Mouse (Mus musculus) hindbrain, embryonic 16.5 days (tissue): Measurements from ENCODE around the gene Grik4. TPM values are rescaled to one million over a fixed set of nuclear protein-coding genes. Genes with fewer than 3 reads are reported as not detected.

Source experiments
- ATAC-seq: fragments of 200-750 bp; cut with Nextera tagmentation; 2 replicates; pipeline ENCODE4 v1.8.0; 2017; ENCODE audit warnings: moderate TSS enrichment, moderate library complexity
- H3K27ac ChIP-seq: fragments of 300-500 bp; sonication (generic); 2 replicates; pipeline ENCODE4 v1.5.1; 2014; ENCODE audit warnings: low read depth, mild to moderate bottlenecking, control low read depth, low read length, moderate library complexity
- H3K27me3 ChIP-seq: fragments of 300-500 bp; sonication (generic); replicated peaks from 2 replicates; pipeline ENCODE4 v1.6.1; 2014; ENCODE audit warnings: low read length; ENCODE audit not compliant: control insufficient read depth, insufficient read depth
- H3K36me3 ChIP-seq: fragments of 300-500 bp; sonication (generic); 2 replicates; pipeline ENCODE4 v1.6.1; 2014; ENCODE audit warnings: mild to moderate bottlenecking, low read length, moderate library complexity, mixed read lengths; ENCODE audit not compliant: control insufficient read depth, insufficient read depth
- H3K4me1 ChIP-seq: fragments of 300-500 bp; sonication (generic); 2 replicates; pipeline ENCODE4 v1.6.1; 2014; ENCODE audit warnings: low read depth, low read length; ENCODE audit not compliant: control insufficient read depth, insufficient read depth
- H3K4me2 ChIP-seq: fragments of 300-500 bp; sonication (generic); 2 replicates; pipeline ENCODE4 v1.6.1; 2014; ENCODE audit warnings: mild to moderate bottlenecking, low read length, control low read depth, moderate library complexity
- H3K4me3 ChIP-seq: fragments of 300-500 bp; sonication (generic); 2 replicates; pipeline ENCODE4 v1.5.1; 2014; ENCODE audit warnings: mild to moderate bottlenecking, low read length, control low read depth, moderate library complexity
- H3K9ac ChIP-seq: fragments of 300-500 bp; sonication (generic); 2 replicates; pipeline ENCODE4 v1.6.1; 2014; ENCODE audit warnings: low read depth, mild to moderate bottlenecking, control low read depth, low read length, moderate library complexity
- H3K9me3 ChIP-seq: fragments of 300-500 bp; sonication (generic); 2 replicates; pipeline ENCODE4 v1.6.1; 2014; ENCODE audit warnings: mild to moderate bottlenecking, low read length, moderate library complexity; ENCODE audit not compliant: control insufficient read depth
- WGBS: fragments of 180-500 bp; shearing (Covaris S2); extraction: QIAGEN DNeasy Blood & Tissue Kit; methylation state at CpG from one replicate; pipeline ENCODE4 v1.1.7; 2014; 5-methylcytosine and 5-hydroxymethylcytosine counted together
- polyA plus RNA-seq: library from polyadenylated mRNA; unstranded; fragments of >200 nt; fragmentation: Nextera tagmentation; extraction: Ambion mirVana; gene quantifications from 2 replicates; pipeline ENCODE4 v1.2.1, GENCODE M21; 2015

Gene Grik4
- polyA plus RNA-seq, 1 experiment from 2014 or later, result 11.4 TPM

GRCm38 (mm10) chr9:42520587-42521084 is 423.7 kb downstream of the Grik4 start:
- Histone ChIP-seq H3K9me3 (no peaks in the 10 kb centered on the region), H3K9ac (peak overlapping the region; percentile 56), H3K4me2 (peak overlapping the region; percentile 69), H3K27me3 (0 out of 2 replicates have a peak, but pooled peaks cover 2% of the 10 kb centered on the region), H3K27ac (peak overlapping the region; percentile 36; the same call in 1 of the 2 replicates), H3K36me3 (no peaks in the 10 kb centered on the region), H3K4me1 (peaks cover 6% of the 10 kb centered on the region), H3K4me3 (peak overlapping the region; percentile 33)
- 4% methylated on average over 36 of the region's 36 CpGs for WGBS
- peak; percentile 87 for ATAC-seq

DNA sequence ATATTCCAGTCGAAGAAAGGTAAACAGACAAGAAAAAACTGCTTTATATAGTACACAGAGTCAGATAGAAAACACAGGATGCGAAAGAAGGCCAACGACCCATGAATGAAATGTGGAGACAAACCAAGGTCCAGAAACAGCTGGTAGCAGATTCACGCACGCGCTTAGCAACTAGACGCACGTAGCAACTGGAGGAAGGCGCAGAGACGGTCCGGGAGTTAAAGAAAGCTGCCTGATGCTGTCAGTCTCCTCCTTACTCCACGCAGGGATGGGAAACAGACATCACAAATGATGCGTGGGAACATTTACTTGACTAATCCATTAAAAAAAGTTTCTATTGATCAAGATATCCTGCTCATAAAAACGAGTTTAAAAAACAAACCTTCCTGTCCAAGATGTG is 426.1 kb downstream of the Grik4 start:
- Histone ChIP-seq H3K9ac (no peak overlapping the region), H3K36me3 (no peaks in the 10 kb centered on the region), H3K4me1 (peaks cover 10% of the 10 kb centered on the region), H3K27me3 (0 out of 2 replicates have a peak, but pooled peaks cover 2% of the 10 kb centered on the region), H3K9me3 (no peaks in the 10 kb centered on the region), H3K4me3 (no peak overlapping the region), H3K4me2 (no peak overlapping the region), H3K27ac (no peak overlapping the region)
- 55% methylated on average over 14 of the region's 14 CpGs for WGBS
- ATAC-seq, result no peak

DNA sequence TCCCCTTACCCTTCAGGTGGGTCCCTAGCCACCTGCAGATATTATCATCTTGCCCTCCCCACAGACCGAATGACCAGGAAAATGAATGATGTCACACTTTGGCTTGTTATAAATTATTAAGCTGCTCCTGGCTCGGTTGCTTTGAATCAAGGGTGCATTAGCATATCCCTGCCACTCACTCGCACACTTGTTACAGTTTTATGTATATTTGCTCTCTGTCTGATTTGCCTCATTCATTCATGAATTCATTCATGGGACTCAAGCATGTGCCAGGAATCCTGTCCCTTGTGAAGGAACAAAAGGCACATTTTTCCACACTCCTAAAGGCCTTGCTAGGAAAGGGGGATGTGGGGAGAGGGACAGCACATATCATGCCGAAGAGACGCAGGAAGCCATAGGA is 431.1 kb downstream of the Grik4 start:
- Histone ChIP-seq H3K9ac (no peak overlapping the region), H3K27ac (no peak overlapping the region), H3K4me1 (peaks cover 4% of the 10 kb centered on the region; the same call in 1 of the 2 replicates), H3K27me3 (no peaks in the 10 kb centered on the region), H3K4me2 (no peak overlapping the region), H3K36me3 (no peaks in the 10 kb centered on the region), H3K9me3 (no peaks in the 10 kb centered on the region), H3K4me3 (no peak overlapping the region)
- ATAC-seq, result no peak
- 36% methylated on average over 5 of the region's 5 CpGs for WGBS

GRCm38 (mm10) chr9:42512312-42512711 is 432.0 kb downstream of the Grik4 start:
- Histone ChIP-seq H3K4me2 (no peak overlapping the region), H3K9me3 (no peaks in the 10 kb centered on the region), H3K27ac (no peak overlapping the region), H3K4me1 (peaks cover 4% of the 10 kb centered on the region; the same call in 1 of the 2 replicates), H3K9ac (no peak overlapping the region), H3K36me3 (no peaks in the 10 kb centered on the region), H3K27me3 (no peaks in the 10 kb centered on the region), H3K4me3 (no peak overlapping the region)
- 72% methylated on average over 4 of the region's 4 CpGs for WGBS
- no peak for ATAC-seq

DNA sequence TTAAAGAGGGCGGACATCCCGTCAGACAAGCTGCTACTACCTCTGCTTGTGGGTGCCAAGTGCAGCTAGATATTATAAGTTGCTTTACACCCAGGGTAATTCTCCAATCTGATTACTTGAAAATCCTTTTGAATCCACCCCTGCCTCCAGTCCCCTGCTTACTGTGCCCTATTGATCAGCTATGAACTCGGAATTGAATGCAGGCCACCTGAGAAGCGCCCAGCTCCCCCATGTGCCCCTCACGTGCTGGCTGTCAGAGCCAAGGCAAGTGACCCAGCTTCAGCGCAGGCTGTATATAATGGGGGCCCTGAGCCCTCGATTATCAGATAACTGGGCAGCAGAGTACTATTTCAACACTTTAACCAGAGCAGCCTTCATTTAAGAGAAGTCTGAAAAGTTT is 436.1 kb downstream of the Grik4 start:
- H3K4me2 ChIP-seq, result no peak overlapping the region
- no peaks in the 10 kb centered on the region for H3K9me3 ChIP-seq
- H3K27me3 ChIP-seq, result no peaks in the 10 kb centered on the region
- no peak overlapping the region for H3K4me3 ChIP-seq
- no peak for ATAC-seq
- no peaks in the 10 kb centered on the region for H3K36me3 ChIP-seq
- H3K4me1 ChIP-seq, result no peaks in the 10 kb centered on the region
- 77% methylated on average over 7 of the region's 7 CpGs for WGBS
- no peak overlapping the region for H3K9ac ChIP-seq
- no peak overlapping the region for H3K27ac ChIP-seq

DNA sequence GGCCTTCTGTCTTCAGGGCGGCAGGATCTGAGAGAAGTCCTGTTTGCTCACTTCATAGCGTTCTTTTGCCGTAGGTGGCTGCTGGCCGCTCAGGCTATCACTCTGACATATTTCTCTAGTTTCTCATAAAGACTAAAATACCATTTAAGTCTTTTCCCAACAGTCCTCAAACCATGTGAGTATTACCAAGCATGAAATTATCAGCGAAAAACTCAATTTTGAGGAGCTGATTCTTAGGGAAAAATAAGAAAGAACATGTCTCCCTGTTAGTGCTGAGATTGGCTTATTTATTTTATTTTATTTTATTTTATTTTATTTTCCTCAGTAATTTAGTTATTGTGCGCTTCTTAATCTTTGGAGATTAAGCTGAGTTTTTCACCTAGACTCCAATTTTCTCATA is 436.6 kb downstream of the Grik4 start, which contains the start of gene Tbcel:
Gene Tbcel, minus strand, starts transcription at position 101 of the 400 bp plus-strand sequence.
- 89% methylated on average over 6 of the region's 6 CpGs for WGBS
- ATAC-seq, result no peak

GRCm38 (mm10) chr9:42507022-42507421 is 437.3 kb downstream of the Grik4 start:
- no peaks in the 10 kb centered on the region for H3K4me1 ChIP-seq
- no peak overlapping the region for H3K4me3 ChIP-seq
- H3K4me2 ChIP-seq, result no peak overlapping the region
- no peak for ATAC-seq
- WGBS, result 78% methylated on average over 1 of the region's 1 CpGs
- H3K9me3 ChIP-seq, result no peaks in the 10 kb centered on the region
- H3K27ac ChIP-seq, result no peak overlapping the region
- no peaks in the 10 kb centered on the region for H3K36me3 ChIP-seq
- H3K9ac ChIP-seq, result no peak overlapping the region
- H3K27me3 ChIP-seq, result no peaks in the 10 kb centered on the region

More for the DNA sequence above, 436.6 kb downstream of the Grik4 start, which contains the start of gene Tbcel:
- no peak within 1 kb of the TSS for H3K27ac ChIP-seq
- H3K4me3 ChIP-seq, result no peak within 1 kb of the TSS
- H3K4me1 ChIP-seq, result no peaks in the 10 kb centered on the region
- H3K9ac ChIP-seq, result no peak within 1 kb of the TSS
- no peak within 1 kb of the TSS for H3K4me2 ChIP-seq
- H3K9me3 ChIP-seq, result no peaks in the 10 kb centered on the region
- H3K27me3 ChIP-seq, result no peaks in the 10 kb centered on the region
- no peaks in the 10 kb centered on the region for H3K36me3 ChIP-seq

DNA sequence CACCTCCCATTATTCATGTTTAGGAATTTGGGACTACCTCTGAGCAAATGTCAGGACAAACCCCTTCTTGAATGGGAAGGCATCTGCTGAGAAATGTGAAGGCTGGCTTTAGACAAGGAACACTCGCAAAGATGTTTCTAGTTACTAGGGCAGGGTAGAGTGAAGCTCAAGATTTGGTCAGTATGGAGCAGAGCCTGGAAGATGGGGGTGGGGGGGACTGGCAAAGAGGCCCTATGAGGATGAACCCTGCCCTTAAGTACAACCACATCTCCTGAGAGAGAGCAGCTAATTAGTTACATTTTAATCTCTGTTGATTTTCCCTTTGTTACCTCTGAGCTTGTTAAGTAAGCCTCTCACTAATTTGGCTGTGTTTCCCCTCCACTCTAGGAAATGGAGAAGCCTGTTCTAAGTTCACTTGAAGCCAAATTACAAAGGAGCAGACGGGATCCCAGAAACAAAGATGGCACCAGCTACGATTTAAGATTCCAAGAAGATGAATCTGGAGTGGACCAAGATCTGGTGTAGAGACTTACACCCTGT is 439.3 kb downstream of the Grik4 start:
- H3K4me3 ChIP-seq, result no peak overlapping the region
- H3K9me3 ChIP-seq, result no peaks in the 10 kb centered on the region
- H3K4me2 ChIP-seq, result no peak overlapping the region
- 81% methylated on average over 3 of the region's 3 CpGs for WGBS
- no peaks in the 10 kb centered on the region for H3K27me3 ChIP-seq
- H3K36me3 ChIP-seq, result no peaks in the 10 kb centered on the region
- H3K9ac ChIP-seq, result no peak overlapping the region
- no peaks in the 10 kb centered on the region for H3K4me1 ChIP-seq
- ATAC-seq, result no peak
- no peak overlapping the region for H3K27ac ChIP-seq

DNA sequence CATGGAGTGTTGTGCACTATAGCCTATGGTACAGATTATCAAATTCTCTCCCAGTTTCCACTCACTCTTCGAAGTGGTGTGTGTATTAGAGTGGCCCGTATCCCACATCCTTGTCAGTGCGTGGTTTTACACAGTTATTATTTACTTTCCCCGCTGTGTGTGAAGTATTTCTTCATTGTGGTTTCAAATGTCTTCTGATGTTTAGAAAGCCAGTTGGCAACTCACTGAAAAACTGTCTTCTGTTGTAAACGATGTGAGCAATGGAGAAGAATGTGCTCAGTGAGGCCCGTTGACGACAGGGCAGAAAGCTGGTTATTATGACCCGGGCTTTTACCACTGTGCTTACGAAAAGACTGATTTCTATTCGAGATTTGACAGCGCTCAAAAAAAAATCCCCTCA is 439.7 kb downstream of the Grik4 start:
- Histone ChIP-seq H3K9me3 (no peaks in the 10 kb centered on the region), H3K4me2 (no peak overlapping the region), H3K27ac (no peak overlapping the region), H3K4me1 (no peaks in the 10 kb centered on the region), H3K4me3 (no peak overlapping the region), H3K27me3 (no peaks in the 10 kb centered on the region), H3K36me3 (no peaks in the 10 kb centered on the region), H3K9ac (no peak overlapping the region)
- no peak for ATAC-seq
- 59% methylated on average over 11 of the region's 11 CpGs for WGBS
